Mouse (Mus musculus): ENCODE results near the gene Twf1.

- TF ChIP-seq FLI1 (IDR thresholded peaks at IDR 0.05; ENCODE audit: low read length), result no peak
- no peak for TF ChIP-seq GATA1 (IDR thresholded peaks at IDR 0.05; ENCODE audit: borderline replicate concordance, low read length)
Measured at GRCm38 (mm10) chr15:94601339-94601738, 11.7 kb upstream of the Twf1 start.
